9 mouse cellular contexts compared by ENCODE assay signal in genomic region chr1:172431836-172432586, GRCm38 (mm10). TPM values are rescaled to one million over a fixed set of nuclear protein-coding genes. Genes with fewer than 3 reads are reported as not detected.
DNase-seq lines count a peak whose midpoint lies in the region; ATAC-seq and TF ChIP-seq lines count a peak whose summit lies in the region.
"Had no signal": no experiment of that assay in that cellular context is flagged by ENCODE, and none has a peak within 500 bp of the region (broad histone marks: within the 10 kb centered on the region; RNA-seq: fewer than 3 reads in every experiment).

No protein-coding gene starts in this region.

- H3K27ac ChIP-seq in kidney, embryonic 14.5 days (ENCODE audit: low read depth, low read length), result peak overlapping the region; percentile 53; the same call in 1 of the 2 replicates
- peak overlapping the region; percentile 96 for H3K27ac ChIP-seq in small intestine, adult 2 months (ENCODE audit: insufficient read depth, low read depth, low read length)

- no peaks in the 10 kb centered on the region for H3K27me3 ChIP-seq in kidney, embryonic 14.5 days (ENCODE audit: control insufficient read depth, insufficient read depth, low read length)
- no peaks in the 10 kb centered on the region for H3K27me3 ChIP-seq in small intestine, adult 2 months (ENCODE audit: control insufficient read depth, insufficient read depth, low read length)

- WGBS in lung, adult 2 months, result 17% methylated on average over 4 of the region's 4 CpGs
- 15% methylated on average over 4 of the region's 4 CpGs for WGBS in kidney, embryonic 14.5 days
- 12% methylated on average over 4 of the region's 4 CpGs for WGBS in small intestine, adult 2 months

- TF ChIP-seq CTCF in lung, adult 2 months (IDR thresholded peaks at IDR 0.05; ENCODE audit: insufficient read depth, low read length), result no peak
- no peak for TF ChIP-seq CTCF in small intestine, adult 2 months (IDR thresholded peaks at IDR 0.05; ENCODE audit: extremely low read depth, insufficient read length, insufficient replicate concordance, low read depth, low read length)

- no peaks in the 10 kb centered on the region; the same call in 1 of the 2 replicates for H3K4me1 ChIP-seq in lung, adult 2 months (ENCODE audit: control insufficient read depth, insufficient read depth, low read length)
- H3K4me1 ChIP-seq in kidney, embryonic 14.5 days (ENCODE audit: control insufficient read depth, insufficient read depth, low read length), result peaks cover 16% of the 10 kb centered on the region; the same call in 1 of the 2 replicates
- H3K4me1 ChIP-seq in small intestine, adult 2 months (ENCODE audit: control insufficient read depth, insufficient read depth, insufficient read length, low read length), result peaks cover 23% of the 10 kb centered on the region

- H3K9ac ChIP-seq in kidney, embryonic 14.5 days (ENCODE audit: low read depth, low read length), result no peak overlapping the region

- H3K4me2 ChIP-seq in kidney, embryonic 14.5 days (replicated peaks; ENCODE audit: low read depth, low read length), result no peak overlapping the region

- no peaks in the 10 kb centered on the region for H3K36me3 ChIP-seq in kidney, embryonic 14.5 days (ENCODE audit: control insufficient read depth, insufficient read depth, low read length)
- no peaks in the 10 kb centered on the region for H3K36me3 ChIP-seq in small intestine, adult 2 months (ENCODE audit: control insufficient read depth, insufficient read depth, low read length)

- no peak overlapping the region for H3K4me3 ChIP-seq in lung, adult 2 months (replicated peaks; ENCODE audit: extremely low read depth, low read depth, low read length)
- H3K4me3 ChIP-seq in kidney, embryonic 14.5 days (ENCODE audit: low read length), result no peak overlapping the region
- no peak overlapping the region for H3K4me3 ChIP-seq in small intestine, adult 2 months (ENCODE audit: low read depth, low read length)

- no peaks in the 10 kb centered on the region for H3K9me3 ChIP-seq in kidney, embryonic 14.5 days (ENCODE audit: control insufficient read depth, low read length)

- ATAC-seq in kidney, embryonic 14.5 days (ENCODE audit: low FRiP score, low TSS enrichment), result peak; percentile 73

- TF ChIP-seq POLR2A in lung, adult 2 months (IDR thresholded peaks at IDR 0.05; ENCODE audit: borderline replicate concordance, extremely low read depth, low read depth, low read length), result no peak
- no peak for TF ChIP-seq POLR2A in small intestine, adult 2 months (IDR thresholded peaks at IDR 0.05; ENCODE audit: low read depth, low read length)

- peak; percentile 27 to 45 for DNase-seq in lung, adult 18-20 months
- no peak for DNase-seq in lung, adult 2 months
- peak; percentile 69 for DNase-seq in heart, adult 9 months (ENCODE audit: low spot score in 2 of 2)
- no peak for DNase-seq in left cerebral cortex, postnatal 25 days (ENCODE audit: low spot score in 2 of 2)
- DNase-seq in right cerebral cortex, postnatal 36 days (ENCODE audit: low spot score in 2 of 2), result no peak
- DNase-seq in right cerebral cortex, adult 2 months (ENCODE audit: low spot score in 2 of 2), result no peak
- DNase-seq: cerebellum, adult 18-20 months had no signal

- intact Hi-C loops in left cerebral cortex, postnatal 25 days (cut with DNase I), result no loop called here

RNA-seq across cellular contexts. Expression of gene Slamf9, which starts 43.1 kb away (rescaled TPM):
- polyA plus RNA-seq in lung, adult 2 months (2012; rRNA removed), result 10.6 and 15.2 TPM in 2 replicates
- polyA plus RNA-seq in kidney, embryonic 14.5 days (2014; fragmentation: Nextera tagmentation; extraction: Ambion mirVana), result 0.74 and 0.97 TPM in 2 replicates
- 2.1 TPM in 2 replicates for polyA plus RNA-seq in small intestine, adult 2 months (2012; rRNA removed)
- total RNA-seq in left cerebral cortex, postnatal 25 days (2021), result under 1 TPM; 0.41 to 0.46 TPM

RNA-seq across cellular contexts. Expression of gene Igsf9, which starts 49.6 kb away (rescaled TPM):
- 11.1 and 11.8 TPM in 2 replicates for polyA plus RNA-seq in lung, adult 2 months (2012; rRNA removed)
- 37.8 and 41.8 TPM in 2 replicates for polyA plus RNA-seq in kidney, embryonic 14.5 days (2014; fragmentation: Nextera tagmentation; extraction: Ambion mirVana)
- 145 and 516 TPM in 2 replicates for polyA plus RNA-seq in small intestine, adult 2 months (2012; rRNA removed)
- 10 to 100 TPM in 1 of 2 experiments, 1 to 10 TPM in 1; 8.7 to 11.1 TPM for total RNA-seq in left cerebral cortex, postnatal 25 days (2021)

RNA-seq across cellular contexts. Expression of gene Pigm, which starts 55.7 kb away (rescaled TPM):
- 8.2 and 9.1 TPM in 2 replicates for polyA plus RNA-seq in lung, adult 2 months (2012; rRNA removed)
- polyA plus RNA-seq in kidney, embryonic 14.5 days (2014; fragmentation: Nextera tagmentation; extraction: Ambion mirVana), result 9.5 and 12.1 TPM in 2 replicates
- 3.5 and 4.8 TPM in 2 replicates for polyA plus RNA-seq in small intestine, adult 2 months (2012; rRNA removed)
- total RNA-seq in left cerebral cortex, postnatal 25 days (2021), result 1 to 10 TPM; 8.9 to 9.2 TPM

Comparison
In these comparisons a context has a peak if more than half of its experiments do, and no peak if none do; other contexts are left out.
1. DNase-seq: peak in lung, adult 18-20 months (2 of 2) and heart, adult 9 months (2 of 2); none in lung, adult 2 months (single experiment), left cerebral cortex, postnatal 25 days (0 of 2), right cerebral cortex, postnatal 36 days (0 of 2) and right cerebral cortex, adult 2 months (0 of 2).